10 mouse cellular contexts compared by ENCODE assay signal in the genomic region with DNA sequence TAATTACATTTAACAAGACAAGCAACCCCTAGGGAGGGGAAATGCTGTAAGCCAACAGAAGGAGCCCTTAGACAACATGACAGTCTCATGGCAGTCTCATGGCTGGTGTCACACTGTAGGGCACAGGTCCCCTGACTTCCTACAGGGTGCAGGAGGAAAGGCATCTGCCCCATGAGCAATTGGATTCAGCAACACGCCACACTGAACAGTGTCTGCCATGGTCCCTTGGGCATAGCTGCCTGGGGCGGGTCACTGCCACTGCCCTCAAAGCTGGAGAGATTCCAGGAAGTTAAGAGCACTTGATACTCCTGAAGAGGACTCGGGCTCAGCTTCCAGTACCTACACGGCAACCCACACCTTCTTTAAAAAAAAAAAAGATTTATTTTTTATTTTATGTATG. TPM values are rescaled to one million over a fixed set of nuclear protein-coding genes. Genes with fewer than 3 reads are reported as not detected.
DNase-seq lines count a peak whose midpoint lies in the region; ATAC-seq lines count a peak whose summit lies in the region.
"Had no signal": no experiment of that assay in that cellular context is flagged by ENCODE, and none has a peak within 500 bp of the region (broad histone marks: within the 10 kb centered on the region; RNA-seq: fewer than 3 reads in every experiment).

No protein-coding gene starts in this region.

- H3K9ac ChIP-seq in midbrain, embryonic 11.5 days (ENCODE audit: low read length), result no peak overlapping the region
- H3K9ac ChIP-seq in hindbrain, embryonic 13.5 days, result no peak overlapping the region
- H3K9ac ChIP-seq in liver, embryonic 16.5 days (ENCODE audit: low read depth, low read length), result no peak overlapping the region

- no peaks in the 10 kb centered on the region for H3K27me3 ChIP-seq in midbrain, embryonic 10.5 days (ENCODE audit: low read depth, poor library complexity, severe bottlenecking)
- no peaks in the 10 kb centered on the region for H3K27me3 ChIP-seq in midbrain, embryonic 11.5 days (ENCODE audit: control insufficient read depth, insufficient read depth, low read length)
- H3K27me3 ChIP-seq in hindbrain, embryonic 13.5 days, result no peaks in the 10 kb centered on the region
- H3K27me3 ChIP-seq in liver, embryonic 16.5 days (ENCODE audit: control insufficient read depth, insufficient read depth, low read depth, low read length), result no peaks in the 10 kb centered on the region
- H3K27me3 ChIP-seq in splenic B cell, adult 2 months (ENCODE audit: control insufficient read depth, insufficient read depth, low read length, poor library complexity, severe bottlenecking), result no peaks in the 10 kb centered on the region
- H3K27me3 ChIP-seq: forebrain, embryonic 15.5 days had no signal

- no peak for ATAC-seq in midbrain, embryonic 11.5 days (ENCODE audit: low FRiP score)
- ATAC-seq in hindbrain, embryonic 13.5 days (ENCODE audit: low FRiP score), result no peak
- ATAC-seq in liver, embryonic 16.5 days (ENCODE audit: low read depth), result no peak
- ATAC-seq in monocyte, adult 5-6 weeks (replicated peaks; ENCODE audit: insufficient number of reproducible peaks, low FRiP score, low TSS enrichment, poor library complexity, severe bottlenecking), result no peak
- ATAC-seq: forebrain, embryonic 15.5 days had no signal

- H3K4me2 ChIP-seq in midbrain, embryonic 11.5 days, result no peak overlapping the region
- H3K4me2 ChIP-seq in hindbrain, embryonic 13.5 days, result peak overlapping the region; percentile 80
- H3K4me2 ChIP-seq in liver, embryonic 16.5 days (ENCODE audit: low read depth, low read length), result peak overlapping the region; percentile 93; the same call in 1 of the 2 replicates

- H3K36me3 ChIP-seq in midbrain, embryonic 10.5 days, result no peaks in the 10 kb centered on the region
- no peaks in the 10 kb centered on the region for H3K36me3 ChIP-seq in midbrain, embryonic 11.5 days (ENCODE audit: control insufficient read depth, insufficient read depth, low read length)
- H3K36me3 ChIP-seq in hindbrain, embryonic 13.5 days, result no peaks in the 10 kb centered on the region
- no peaks in the 10 kb centered on the region for H3K36me3 ChIP-seq in liver, embryonic 16.5 days (ENCODE audit: control insufficient read depth, insufficient read depth)
- H3K36me3 ChIP-seq in splenic B cell, adult 2 months (ENCODE audit: control insufficient read depth, insufficient read depth, low read length, poor library complexity, severe bottlenecking), result no peaks in the 10 kb centered on the region
- H3K36me3 ChIP-seq: forebrain, embryonic 15.5 days had no signal

- H3K4me1 ChIP-seq in midbrain, embryonic 10.5 days, result peaks cover 51% of the 10 kb centered on the region
- peaks cover 16% of the 10 kb centered on the region for H3K4me1 ChIP-seq in midbrain, embryonic 11.5 days (ENCODE audit: control insufficient read depth, insufficient read depth, low read length)
- H3K4me1 ChIP-seq in hindbrain, embryonic 13.5 days (replicated peaks), result peaks cover 40% of the 10 kb centered on the region
- peaks cover 58% of the 10 kb centered on the region for H3K4me1 ChIP-seq in liver, embryonic 16.5 days (ENCODE audit: control insufficient read depth, low read depth, low read length)

- H3K4me3 ChIP-seq in midbrain, embryonic 10.5 days, result peak overlapping the region; percentile 65; the same call in 1 of the 2 replicates
- H3K4me3 ChIP-seq in midbrain, embryonic 11.5 days (ENCODE audit: low read depth, low read length), result no peak overlapping the region
- H3K4me3 ChIP-seq in hindbrain, embryonic 13.5 days, result no peak overlapping the region
- no peak overlapping the region for H3K4me3 ChIP-seq in liver, embryonic 16.5 days (ENCODE audit: low read depth, low read length)

- 80% methylated on average over 4 of the region's 4 CpGs for WGBS in midbrain, embryonic 10.5 days
- WGBS in midbrain, embryonic 11.5 days, result 81% methylated on average over 4 of the region's 4 CpGs
- 54% methylated on average over 4 of the region's 4 CpGs for WGBS in hindbrain, embryonic 13.5 days
- WGBS in liver, embryonic 16.5 days (ENCODE audit: insufficient replicate concordance), result 50% methylated on average over 4 of the region's 4 CpGs

- H3K9me3 ChIP-seq in midbrain, embryonic 10.5 days (replicated peaks), result no peaks in the 10 kb centered on the region
- no peaks in the 10 kb centered on the region for H3K9me3 ChIP-seq in midbrain, embryonic 11.5 days (ENCODE audit: control insufficient read depth, low read length)
- no peaks in the 10 kb centered on the region for H3K9me3 ChIP-seq in hindbrain, embryonic 13.5 days
- H3K9me3 ChIP-seq in liver, embryonic 16.5 days (replicated peaks; ENCODE audit: control insufficient read depth, low read length), result no peaks in the 10 kb centered on the region
- H3K9me3 ChIP-seq: forebrain, embryonic 15.5 days had no signal

- no peak for DNase-seq in midbrain, embryonic 10.5 days (ENCODE audit: low spot score)
- DNase-seq in midbrain, embryonic 11.5 days (ENCODE audit: low spot score, missing footprints), result no peak
- peak; percentile 56 for DNase-seq in splenic B cell, adult 2 months (ENCODE audit: low read depth, low spot score)
- no peak for DNase-seq in gastrocnemius, adult 8-10 months (ENCODE audit: low spot score in 2 of 2)
- DNase-seq in natural killer cell, adult 2 months (ENCODE audit: low spot score in 2 of 2), result no peak
- DNase-seq: adrenal gland, postnatal 36 days had no signal

- peak overlapping the region; percentile 94; the same call in 1 of the 2 replicates for H3K27ac ChIP-seq in midbrain, embryonic 10.5 days (replicated peaks)
- no peak overlapping the region for H3K27ac ChIP-seq in midbrain, embryonic 11.5 days (ENCODE audit: low read depth, low read length)
- H3K27ac ChIP-seq in hindbrain, embryonic 13.5 days, result peak overlapping the region; percentile 94
- H3K27ac ChIP-seq in liver, embryonic 16.5 days (ENCODE audit: low read length), result peak overlapping the region; percentile 92

RNA-seq across cellular contexts. Expression of a gene that starts 1.9 kb away (rescaled TPM):
- polyA plus RNA-seq in midbrain, embryonic 10.5 days (2016; fragmentation: Nextera tagmentation; extraction: Ambion mirVana), result 20.4 and 26.8 TPM in 2 replicates
- polyA plus RNA-seq in midbrain, embryonic 11.5 days (2014; fragmentation: Nextera tagmentation; extraction: Ambion mirVana), result 18.4 and 20.6 TPM in 2 replicates
- polyA plus RNA-seq in hindbrain, embryonic 13.5 days (2015; fragmentation: Nextera tagmentation; extraction: Ambion mirVana), result 34.5 and 35.5 TPM in 2 replicates
- 16.7 and 19.5 TPM in 2 replicates for polyA plus RNA-seq in liver, embryonic 16.5 days (2015; fragmentation: Nextera tagmentation; extraction: Ambion mirVana)
- total RNA-seq in monocyte, adult 5-6 weeks (2017), result 1.1 to 5.4 TPM (median 3.4 TPM) in 3 replicates
- 10 to 100 TPM; 17.3 to 22.2 (median 18.0) TPM for total RNA-seq in gastrocnemius, adult 8-10 months (2022)

RNA-seq across cellular contexts. Expression of a gene that starts 20.2 kb away (rescaled TPM):
- 1.3 TPM in 2 replicates for polyA plus RNA-seq in midbrain, embryonic 10.5 days (2016; fragmentation: Nextera tagmentation; extraction: Ambion mirVana)
- 1.0 and 2.3 TPM in 2 replicates for polyA plus RNA-seq in midbrain, embryonic 11.5 days (2014; fragmentation: Nextera tagmentation; extraction: Ambion mirVana)
- polyA plus RNA-seq in hindbrain, embryonic 13.5 days (2015; fragmentation: Nextera tagmentation; extraction: Ambion mirVana), result 0.83 and 0.84 TPM in 2 replicates
- 2.3 and 3.3 TPM in 2 replicates for polyA plus RNA-seq in liver, embryonic 16.5 days (2015; fragmentation: Nextera tagmentation; extraction: Ambion mirVana)
- 9.8 to 14.5 TPM (median 10.4 TPM) in 3 replicates for total RNA-seq in monocyte, adult 5-6 weeks (2017)
- total RNA-seq in gastrocnemius, adult 8-10 months (2022), result 1 to 10 TPM; 2.4 to 6.3 (median 4.3) TPM

RNA-seq across cellular contexts. Expression of a gene that starts 40.9 kb away (rescaled TPM):
- polyA plus RNA-seq in midbrain, embryonic 10.5 days (2016; fragmentation: Nextera tagmentation; extraction: Ambion mirVana), result 1.1 and 2.4 TPM in 2 replicates
- 0.27 and 1.5 TPM in 2 replicates for polyA plus RNA-seq in midbrain, embryonic 11.5 days (2014; fragmentation: Nextera tagmentation; extraction: Ambion mirVana)
- polyA plus RNA-seq in hindbrain, embryonic 13.5 days (2015; fragmentation: Nextera tagmentation; extraction: Ambion mirVana), result 1.7 and 2.8 TPM in 2 replicates
- polyA plus RNA-seq in liver, embryonic 16.5 days (2015; fragmentation: Nextera tagmentation; extraction: Ambion mirVana), result 1.7 and 2.6 TPM in 2 replicates
- total RNA-seq in monocyte, adult 5-6 weeks (2017), result 0.57 TPM in 1 of 3 replicates, not detected in the others
- 1 to 10 TPM; 2.6 to 6.1 (median 3.5) TPM for total RNA-seq in gastrocnemius, adult 8-10 months (2022)
- total RNA-seq: adrenal gland, postnatal 36 days had no signal
